23 mouse cellular contexts compared by ENCODE assay signal in genomic region chrX:37572638-37573037, GRCm38 (mm10). TPM values are rescaled to one million over a fixed set of nuclear protein-coding genes. Genes with fewer than 3 reads are reported as not detected.
A peak's percentile ranks its signal among the peaks of the same experiment; 100 is the strongest.
DNase-seq lines count a peak whose midpoint lies in the region; ATAC-seq lines count a peak whose summit lies in the region.
"Not testable (repeated sequence)": the region's sequence is repeated elsewhere in the genome, so short reads cannot be mapped to it uniquely, and the experiment has no call there.
"Had no signal": no experiment of that assay in that cellular context is flagged by ENCODE, and none has a peak within 500 bp of the region (broad histone marks: within the 10 kb centered on the region; RNA-seq: fewer than 3 reads in every experiment).

No protein-coding gene starts in this region.

- 43% methylated on average over 2 of the region's 2 CpGs for WGBS in embryonic facial prominence, embryonic 10.5 days
- 54% methylated on average over 2 of the region's 2 CpGs for WGBS in forebrain, embryonic 11.5 days

- not testable (repeated sequence) for H3K4me2 ChIP-seq in forebrain, embryonic 11.5 days (ENCODE audit: low read depth, low read length, severe bottlenecking)

- not testable (repeated sequence) for ATAC-seq in forebrain, embryonic 11.5 days (replicated peaks; ENCODE audit: low FRiP score)

- DNase-seq in 416B (ENCODE audit: low read depth), result peak; percentile 7
- peak; percentile 2 for DNase-seq in adipocyte (ENCODE audit: low spot score)
- peak; percentile 9 for DNase-seq in embryonic facial prominence, embryonic 10.5 days (ENCODE audit: low spot score)
- peak; percentile 35 for DNase-seq in forebrain, embryonic 11.5 days (ENCODE audit: low spot score)
- peak; percentile 0 for DNase-seq in kidney, adult 9 months

- H3K27ac ChIP-seq in embryonic facial prominence, embryonic 10.5 days (replicated peaks); forebrain, embryonic 11.5 days (ENCODE audit: low read depth, low read length): not testable (repeated sequence)

- not testable (repeated sequence) for H3K4me1 ChIP-seq in embryonic facial prominence, embryonic 10.5 days; forebrain, embryonic 11.5 days (replicated peaks; ENCODE audit: control insufficient read depth, insufficient read depth, low read length)

- not testable (repeated sequence) for H3K4me3 ChIP-seq in embryonic facial prominence, embryonic 10.5 days; forebrain, embryonic 11.5 days (ENCODE audit: low read depth, low read length)

- not testable (repeated sequence) for H3K27me3 ChIP-seq in embryonic facial prominence, embryonic 10.5 days (replicated peaks; ENCODE audit: low read depth, poor library complexity, severe bottlenecking); forebrain, embryonic 11.5 days (ENCODE audit: control insufficient read depth, insufficient read depth, low read length)

- H3K9ac ChIP-seq in forebrain, embryonic 11.5 days (ENCODE audit: low read length), result not testable (repeated sequence)

- not testable (repeated sequence) for H3K9me3 ChIP-seq in embryonic facial prominence, embryonic 10.5 days; forebrain, embryonic 11.5 days (ENCODE audit: control insufficient read depth, low read length)

- not testable (repeated sequence) for H3K36me3 ChIP-seq in embryonic facial prominence, embryonic 10.5 days (replicated peaks); forebrain, embryonic 11.5 days (ENCODE audit: control insufficient read depth, insufficient read depth, low read length)

RNA-seq across cellular contexts. Expression of gene Rhox2f, which starts 1.4 kb away (rescaled TPM):
- polyA plus RNA-seq in embryonic facial prominence, embryonic 10.5 days (2016; fragmentation: Nextera tagmentation; extraction: Ambion mirVana), result not detected in 2 replicates
- not detected in 2 replicates for polyA plus RNA-seq in forebrain, embryonic 11.5 days (2014; fragmentation: Nextera tagmentation; extraction: Ambion mirVana)
- polyA plus RNA-seq: adrenal gland, adult 2 months; C2C12; CD4-positive, CD25-positive, alpha-beta regulatory T cell, adult 4 months; cortical plate, adult 2 months; embryonic facial prominence, embryonic 13.5 days; forebrain, embryonic 14.5 days; forebrain, postnatal 0 days; gonadal fat pad, adult 2 months; heart, embryonic 12.5 days; heart, embryonic 15.5 days; hindbrain, embryonic 14.5 days; hindbrain, postnatal 0 days; inflammation-experienced regulatory T-cells, adult 6 months; intestine, embryonic 16.5 days; kidney, embryonic 14.5 days; Patski had no signal

RNA-seq across cellular contexts. Expression of gene Rhox3f, which starts 8.2 kb away (rescaled TPM):
- polyA plus RNA-seq in embryonic facial prominence, embryonic 10.5 days (2016; fragmentation: Nextera tagmentation; extraction: Ambion mirVana), result not detected in 2 replicates
- not detected in 2 replicates for polyA plus RNA-seq in forebrain, embryonic 11.5 days (2014; fragmentation: Nextera tagmentation; extraction: Ambion mirVana)
- polyA plus RNA-seq: adrenal gland, adult 2 months; C2C12; CD4-positive, CD25-positive, alpha-beta regulatory T cell, adult 4 months; cortical plate, adult 2 months; embryonic facial prominence, embryonic 13.5 days; forebrain, embryonic 10.5 days; forebrain, embryonic 14.5 days; forebrain, postnatal 0 days; gonadal fat pad, adult 2 months; heart, embryonic 12.5 days; heart, embryonic 15.5 days; hindbrain, embryonic 11.5 days; hindbrain, embryonic 14.5 days; hindbrain, postnatal 0 days; inflammation-experienced regulatory T-cells, adult 6 months; intestine, embryonic 16.5 days; kidney, embryonic 14.5 days; Patski had no signal

RNA-seq across cellular contexts. Expression of gene Rhox4e, which starts 15.4 kb away (rescaled TPM):
- polyA plus RNA-seq in embryonic facial prominence, embryonic 10.5 days (2016; fragmentation: Nextera tagmentation; extraction: Ambion mirVana), result 0.35 TPM in 1 of 2 replicates, not detected in the other
- not detected in 2 replicates for polyA plus RNA-seq in forebrain, embryonic 11.5 days (2014; fragmentation: Nextera tagmentation; extraction: Ambion mirVana)
- polyA plus RNA-seq: adrenal gland, adult 2 months; C2C12; CD4-positive, CD25-positive, alpha-beta regulatory T cell, adult 4 months; cortical plate, adult 2 months; forebrain, embryonic 10.5 days; forebrain, embryonic 14.5 days; forebrain, postnatal 0 days; gonadal fat pad, adult 2 months; heart, embryonic 12.5 days; heart, embryonic 15.5 days; hindbrain, embryonic 11.5 days; hindbrain, embryonic 14.5 days; hindbrain, postnatal 0 days; inflammation-experienced regulatory T-cells, adult 6 months; intestine, embryonic 16.5 days; kidney, embryonic 14.5 days; Patski had no signal

RNA-seq across cellular contexts. Expression of gene Rhox3e, which starts 30.8 kb away (rescaled TPM):
- not detected in 2 replicates for polyA plus RNA-seq in embryonic facial prominence, embryonic 10.5 days (2016; fragmentation: Nextera tagmentation; extraction: Ambion mirVana)
- polyA plus RNA-seq in forebrain, embryonic 11.5 days (2014; fragmentation: Nextera tagmentation; extraction: Ambion mirVana), result not detected in 2 replicates
- polyA plus RNA-seq: adrenal gland, adult 2 months; C2C12; CD4-positive, CD25-positive, alpha-beta regulatory T cell, adult 4 months; cortical plate, adult 2 months; embryonic facial prominence, embryonic 13.5 days; forebrain, embryonic 10.5 days; forebrain, embryonic 14.5 days; forebrain, postnatal 0 days; gonadal fat pad, adult 2 months; heart, embryonic 12.5 days; heart, embryonic 15.5 days; hindbrain, embryonic 11.5 days; hindbrain, embryonic 14.5 days; hindbrain, postnatal 0 days; inflammation-experienced regulatory T-cells, adult 6 months; intestine, embryonic 16.5 days; kidney, embryonic 14.5 days; Patski had no signal

RNA-seq across cellular contexts. Expression of gene Rhox4f, which starts 34.9 kb away (rescaled TPM):
- not detected in 2 replicates for polyA plus RNA-seq in embryonic facial prominence, embryonic 10.5 days (2016; fragmentation: Nextera tagmentation; extraction: Ambion mirVana)
- not detected in 2 replicates for polyA plus RNA-seq in forebrain, embryonic 11.5 days (2014; fragmentation: Nextera tagmentation; extraction: Ambion mirVana)
- polyA plus RNA-seq: adrenal gland, adult 2 months; C2C12; CD4-positive, CD25-positive, alpha-beta regulatory T cell, adult 4 months; cortical plate, adult 2 months; embryonic facial prominence, embryonic 13.5 days; forebrain, embryonic 14.5 days; forebrain, postnatal 0 days; gonadal fat pad, adult 2 months; heart, embryonic 12.5 days; heart, embryonic 15.5 days; hindbrain, embryonic 14.5 days; hindbrain, postnatal 0 days; inflammation-experienced regulatory T-cells, adult 6 months; intestine, embryonic 16.5 days; kidney, embryonic 14.5 days; Patski had no signal
